Mouse (Mus musculus): Measurements from ENCODE around the gene Ltbp1. TPM values are rescaled to one million over a fixed set of nuclear protein-coding genes. Genes with fewer than 3 reads are reported as not detected.
"Not testable (repeated sequence)": the region's sequence is repeated elsewhere in the genome, so short reads cannot be mapped to it uniquely, and the experiment has no call there.

The Ltbp1 gene
- polyA plus RNA-seq, 1 experiment from 2014 or later = 7.3 TPM

GRCm38 (mm10) chr17:75122584-75123282, 117.4 kb downstream of the Ltbp1 start:
- DNase-seq (ENCODE audit: low spot score) = no peak
- no peak overlapping the region for H3K27ac ChIP-seq (ENCODE audit: low read depth, low read length)
- 79% methylated on average over 8 of the region's 8 CpGs for WGBS
- H3K9me3 ChIP-seq (ENCODE audit: control insufficient read depth, low read length) = no peaks in the 10 kb centered on the region
- H3K4me2 ChIP-seq (ENCODE audit: low read depth) = no peak overlapping the region
- H3K9ac ChIP-seq (ENCODE audit: low read length) = no peak overlapping the region
- H3K27me3 ChIP-seq (ENCODE audit: control insufficient read depth, insufficient read depth, low read length) = no peaks in the 10 kb centered on the region
- H3K36me3 ChIP-seq (ENCODE audit: control insufficient read depth, insufficient read depth, low read length) = no peaks in the 10 kb centered on the region
- no peak for ATAC-seq (ENCODE audit: insufficient read depth, low FRiP score, low TSS enrichment)
- H3K4me3 ChIP-seq (ENCODE audit: low read depth, low read length) = no peak overlapping the region
- no peaks in the 10 kb centered on the region for H3K4me1 ChIP-seq (ENCODE audit: control insufficient read depth, insufficient read depth, low read length)

GRCm38 (mm10) chr17:75128337-75128935, 123.1 kb downstream of the Ltbp1 start:
- no peaks in the 10 kb centered on the region for H3K4me1 ChIP-seq (ENCODE audit: control insufficient read depth, insufficient read depth, low read length)
- 59% methylated on average over 8 of the region's 8 CpGs for WGBS
- H3K4me3 ChIP-seq (ENCODE audit: low read depth, low read length) = no peak overlapping the region
- H3K36me3 ChIP-seq (ENCODE audit: control insufficient read depth, insufficient read depth, low read length) = no peaks in the 10 kb centered on the region
- no peaks in the 10 kb centered on the region for H3K9me3 ChIP-seq (ENCODE audit: control insufficient read depth, low read length)
- DNase-seq (ENCODE audit: low spot score) (no peak), ATAC-seq (ENCODE audit: insufficient read depth, low FRiP score, low TSS enrichment) (no peak)
- no peak overlapping the region for H3K27ac ChIP-seq (ENCODE audit: low read depth, low read length)
- no peak overlapping the region for H3K4me2 ChIP-seq (ENCODE audit: low read depth)
- no peaks in the 10 kb centered on the region for H3K27me3 ChIP-seq (ENCODE audit: control insufficient read depth, insufficient read depth, low read length)
- H3K9ac ChIP-seq (ENCODE audit: low read length) = no peak overlapping the region

GRCm38 (mm10) chr17:75133983-75134382, 128.6 kb downstream of the Ltbp1 start:
- H3K36me3 ChIP-seq (ENCODE audit: control insufficient read depth, insufficient read depth, low read length) = no peaks in the 10 kb centered on the region
- no peaks in the 10 kb centered on the region for H3K9me3 ChIP-seq (ENCODE audit: control insufficient read depth, low read length)
- no peak overlapping the region for H3K9ac ChIP-seq (ENCODE audit: low read length)
- no peaks in the 10 kb centered on the region for H3K27me3 ChIP-seq (ENCODE audit: control insufficient read depth, insufficient read depth, low read length)
- 88% methylated on average over 4 of the region's 4 CpGs for WGBS
- DNase-seq (ENCODE audit: low spot score) (no peak), ATAC-seq (ENCODE audit: insufficient read depth, low FRiP score, low TSS enrichment) (no peak)
- no peak overlapping the region for H3K4me2 ChIP-seq (ENCODE audit: low read depth)
- no peak overlapping the region for H3K27ac ChIP-seq (ENCODE audit: low read depth, low read length)
- no peaks in the 10 kb centered on the region for H3K4me1 ChIP-seq (ENCODE audit: control insufficient read depth, insufficient read depth, low read length)
- H3K4me3 ChIP-seq (ENCODE audit: low read depth, low read length) = no peak overlapping the region

DNA sequence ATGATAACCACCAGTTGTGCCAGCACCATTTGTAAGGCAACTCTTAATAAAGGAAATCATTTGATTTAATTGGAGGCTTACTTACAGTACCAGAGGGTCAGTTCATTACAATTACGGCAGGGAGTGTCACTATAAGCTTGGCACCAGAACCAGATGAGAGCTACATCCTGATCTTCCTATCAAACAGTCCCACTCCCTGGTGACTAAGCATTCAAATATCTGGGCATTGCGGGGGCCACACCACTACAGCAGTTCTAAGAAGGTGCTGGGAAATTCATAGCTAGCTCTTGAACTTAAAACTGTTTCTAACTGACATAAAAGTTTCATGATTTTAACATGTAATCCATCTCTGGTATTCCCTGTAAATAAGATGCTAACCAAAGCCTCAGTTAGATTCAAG, 134.4 kb downstream of the Ltbp1 start:
- no peak overlapping the region for H3K9ac ChIP-seq (ENCODE audit: low read length)
- 90% methylated on average over 2 of the region's 2 CpGs for WGBS
- no peaks in the 10 kb centered on the region for H3K4me1 ChIP-seq (ENCODE audit: control insufficient read depth, insufficient read depth, low read length)
- H3K27ac ChIP-seq (ENCODE audit: low read depth, low read length) = no peak overlapping the region
- no peak overlapping the region for H3K4me2 ChIP-seq (ENCODE audit: low read depth)
- no peaks in the 10 kb centered on the region for H3K9me3 ChIP-seq (ENCODE audit: control insufficient read depth, low read length)
- DNase-seq (ENCODE audit: low spot score) (no peak), ATAC-seq (ENCODE audit: insufficient read depth, low FRiP score, low TSS enrichment) (no peak)
- no peak overlapping the region for H3K4me3 ChIP-seq (ENCODE audit: low read depth, low read length)
- H3K36me3 ChIP-seq (ENCODE audit: control insufficient read depth, insufficient read depth, low read length) = no peaks in the 10 kb centered on the region
- no peaks in the 10 kb centered on the region for H3K27me3 ChIP-seq (ENCODE audit: control insufficient read depth, insufficient read depth, low read length)

DNA sequence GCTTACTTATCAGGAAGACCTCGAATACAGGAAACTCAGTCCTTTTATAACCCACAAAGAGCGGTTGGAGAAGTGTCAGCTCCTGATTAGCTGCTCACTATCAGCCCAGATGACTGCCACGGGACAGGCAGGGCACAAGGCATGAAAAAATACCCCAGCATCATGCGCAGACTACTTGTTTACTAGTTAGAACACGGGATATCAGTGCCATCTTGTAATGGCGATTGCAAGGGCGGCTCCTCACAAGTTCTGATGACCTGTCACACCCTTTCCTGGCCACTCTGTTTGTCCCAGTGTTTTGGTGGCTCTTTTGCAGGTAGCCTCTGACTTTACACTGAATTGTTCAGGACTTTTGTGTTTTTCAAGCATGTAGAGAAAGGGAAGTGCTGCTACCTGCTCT, 137.5 kb downstream of the Ltbp1 start:
- ATAC-seq (ENCODE audit: insufficient read depth, low FRiP score, low TSS enrichment) = not testable (repeated sequence)

GRCm38 (mm10) chr17:75143927-75144326, 138.6 kb downstream of the Ltbp1 start:
- Histone ChIP-seq H3K4me2 (ENCODE audit: low read depth) (no peak overlapping the region), H3K27me3 (ENCODE audit: control insufficient read depth, insufficient read depth, low read length) (no peaks in the 10 kb centered on the region), H3K4me1 (ENCODE audit: control insufficient read depth, insufficient read depth, low read length) (no peaks in the 10 kb centered on the region), H3K9ac (ENCODE audit: low read length) (no peak overlapping the region), H3K36me3 (ENCODE audit: control insufficient read depth, insufficient read depth, low read length) (no peaks in the 10 kb centered on the region), H3K4me3 (ENCODE audit: low read depth, low read length) (no peak overlapping the region), H3K9me3 (ENCODE audit: control insufficient read depth, low read length) (no peaks in the 10 kb centered on the region), H3K27ac (ENCODE audit: low read depth, low read length) (no peak overlapping the region)
- WGBS = 61% methylated on average over 6 of the region's 6 CpGs
- DNase-seq (ENCODE audit: low spot score) (no peak), ATAC-seq (ENCODE audit: insufficient read depth, low FRiP score, low TSS enrichment) (no peak)

More for the DNA sequence above, 137.5 kb downstream of the Ltbp1 start:
- H3K9ac ChIP-seq (ENCODE audit: low read length); H3K36me3 ChIP-seq (ENCODE audit: control insufficient read depth, insufficient read depth, low read length); H3K4me2 ChIP-seq (ENCODE audit: low read depth); H3K27ac ChIP-seq (ENCODE audit: low read depth, low read length); DNase-seq (ENCODE audit: low spot score); H3K9me3 ChIP-seq (ENCODE audit: control insufficient read depth, low read length); H3K4me1 ChIP-seq (ENCODE audit: control insufficient read depth, insufficient read depth, low read length); H3K4me3 ChIP-seq (ENCODE audit: low read depth, low read length); H3K27me3 ChIP-seq (ENCODE audit: control insufficient read depth, insufficient read depth, low read length): not testable (repeated sequence)
- 87% methylated on average over 7 of the region's 7 CpGs for WGBS

DNA sequence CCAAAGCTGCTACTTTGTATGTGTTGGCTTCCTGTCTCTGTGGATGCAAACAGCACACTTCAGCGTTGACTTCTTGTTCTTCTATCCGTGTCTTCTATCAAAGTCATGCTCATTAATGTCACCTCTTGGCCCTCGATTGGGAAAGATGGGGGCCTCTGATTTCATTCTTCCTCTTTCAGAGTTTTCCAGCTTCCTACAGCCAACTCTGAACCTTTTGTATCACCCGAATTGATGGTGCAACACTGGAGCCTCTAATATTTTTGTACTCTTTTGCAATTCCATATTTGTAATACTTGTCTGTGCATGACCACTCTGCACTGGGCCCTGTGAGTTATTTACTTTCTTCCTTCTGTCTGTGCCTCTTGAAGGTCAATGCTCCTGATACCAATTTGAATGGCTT, 141.8 kb downstream of the Ltbp1 start:
- DNase-seq (ENCODE audit: low spot score) (no peak), ATAC-seq (ENCODE audit: insufficient read depth, low FRiP score, low TSS enrichment) (no peak)
- Histone ChIP-seq H3K9me3 (ENCODE audit: control insufficient read depth, low read length) (no peaks in the 10 kb centered on the region), H3K4me3 (ENCODE audit: low read depth, low read length) (no peak overlapping the region), H3K9ac (ENCODE audit: low read length) (no peak overlapping the region), H3K36me3 (ENCODE audit: control insufficient read depth, insufficient read depth, low read length) (no peaks in the 10 kb centered on the region), H3K27ac (ENCODE audit: low read depth, low read length) (no peak overlapping the region), H3K4me1 (ENCODE audit: control insufficient read depth, insufficient read depth, low read length) (no peaks in the 10 kb centered on the region), H3K27me3 (ENCODE audit: control insufficient read depth, insufficient read depth, low read length) (no peaks in the 10 kb centered on the region), H3K4me2 (ENCODE audit: low read depth) (no peak overlapping the region)
- 89% methylated on average over 4 of the region's 4 CpGs for WGBS

DNA sequence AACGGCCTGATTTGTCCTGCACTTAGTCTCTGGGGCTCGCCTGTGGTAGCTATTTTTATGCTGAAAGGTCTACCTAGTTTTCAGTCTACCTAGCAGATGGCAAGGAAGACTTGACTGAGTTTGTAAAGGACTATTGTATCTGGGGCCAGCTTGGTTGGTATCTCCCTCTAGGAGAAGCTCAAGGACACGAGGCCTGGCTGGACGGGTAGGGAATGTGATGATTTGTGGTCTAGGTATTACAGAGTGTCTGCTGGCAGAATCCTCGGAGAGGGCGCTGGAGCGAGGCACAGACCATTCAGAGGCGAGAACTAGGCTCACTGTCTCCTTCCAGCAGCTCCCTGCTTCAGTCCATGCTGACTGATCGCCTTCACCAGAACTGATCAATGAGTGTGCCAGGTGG, 146.4 kb downstream of the Ltbp1 start:
- H3K4me1 ChIP-seq (ENCODE audit: control insufficient read depth, insufficient read depth, low read length) = no peaks in the 10 kb centered on the region
- no peak overlapping the region for H3K4me3 ChIP-seq (ENCODE audit: low read depth, low read length)
- 82% methylated on average over 9 of the region's 9 CpGs for WGBS
- ATAC-seq (ENCODE audit: insufficient read depth, low FRiP score, low TSS enrichment) = no peak
- no peak overlapping the region for H3K27ac ChIP-seq (ENCODE audit: low read depth, low read length)
- no peaks in the 10 kb centered on the region for H3K9me3 ChIP-seq (ENCODE audit: control insufficient read depth, low read length)
- no peaks in the 10 kb centered on the region for H3K36me3 ChIP-seq (ENCODE audit: control insufficient read depth, insufficient read depth, low read length)
- H3K9ac ChIP-seq (ENCODE audit: low read length) = no peak overlapping the region
- DNase-seq (ENCODE audit: low spot score) = no peak
- H3K27me3 ChIP-seq (ENCODE audit: control insufficient read depth, insufficient read depth, low read length) = no peaks in the 10 kb centered on the region
- no peak overlapping the region for H3K4me2 ChIP-seq (ENCODE audit: low read depth)

GRCm38 (mm10) chr17:75153088-75153487, 147.7 kb downstream of the Ltbp1 start:
- H3K9ac ChIP-seq (ENCODE audit: low read length) = no peak overlapping the region
- no peaks in the 10 kb centered on the region for H3K27me3 ChIP-seq (ENCODE audit: control insufficient read depth, insufficient read depth, low read length)
- no peak overlapping the region for H3K4me2 ChIP-seq (ENCODE audit: low read depth)
- H3K36me3 ChIP-seq (ENCODE audit: control insufficient read depth, insufficient read depth, low read length) = no peaks in the 10 kb centered on the region
- 79% methylated on average over 6 of the region's 6 CpGs for WGBS
- no peak overlapping the region for H3K27ac ChIP-seq (ENCODE audit: low read depth, low read length)
- no peak for ATAC-seq (ENCODE audit: insufficient read depth, low FRiP score, low TSS enrichment)
- no peak for DNase-seq (ENCODE audit: low spot score)
- H3K4me3 ChIP-seq (ENCODE audit: low read depth, low read length) = no peak overlapping the region
- H3K9me3 ChIP-seq (ENCODE audit: control insufficient read depth, low read length) = no peaks in the 10 kb centered on the region
- H3K4me1 ChIP-seq (ENCODE audit: control insufficient read depth, insufficient read depth, low read length) = no peaks in the 10 kb centered on the region
